Mouse (Mus musculus): ENCODE data around the gene Gm29797.

The Gm29797 gene

GRCm38 (mm10) chr2:181656734-181657133 lies at the start of gene Gm29797:
Gene Gm29797, plus strand, starts transcription at chr2:181657034.
- DNase-seq (ENCODE audit: extremely low spot score, low spot score), result no peak

- DNase-seq (ENCODE audit: extremely low spot score, low spot score), result no peak
Observed at GRCm38 (mm10) chr2:181618761-181619495, 37.9 kb upstream of the Gm29797 start.

GRCm38 (mm10) chr2:181623401-181623800 lies 33.4 kb upstream of the Gm29797 start:
- no peak for DNase-seq (ENCODE audit: extremely low spot score, low spot score)

GRCm38 (mm10) chr2:181628471-181628870 lies 28.4 kb upstream of the Gm29797 start:
- DNase-seq (ENCODE audit: extremely low spot score, low spot score), result no peak

- DNase-seq (ENCODE audit: extremely low spot score, low spot score), result no peak
Observed at GRCm38 (mm10) chr2:181632624-181633023, 24.2 kb upstream of the Gm29797 start.

GRCm38 (mm10) chr2:181635865-181636264 lies 21.0 kb upstream of the Gm29797 start:
- DNase-seq (ENCODE audit: extremely low spot score, low spot score), result no peak

- DNase-seq (ENCODE audit: extremely low spot score, low spot score), result peak; percentile 31
Observed at GRCm38 (mm10) chr2:181644361-181644760, 12.5 kb upstream of the Gm29797 start.

- DNase-seq (ENCODE audit: extremely low spot score, low spot score), result no peak
Observed at GRCm38 (mm10) chr2:181645666-181646065, 11.2 kb upstream of the Gm29797 start.

- no peak for DNase-seq (ENCODE audit: extremely low spot score, low spot score)
Observed at GRCm38 (mm10) chr2:181646626-181647472, 10.0 kb upstream of the Gm29797 start.

GRCm38 (mm10) chr2:181648926-181649325 lies 7.9 kb upstream of the Gm29797 start:
- no peak for DNase-seq (ENCODE audit: extremely low spot score, low spot score)

- no peak for DNase-seq (ENCODE audit: extremely low spot score, low spot score)
Observed at GRCm38 (mm10) chr2:181653065-181653464, 3.8 kb upstream of the Gm29797 start.

- DNase-seq (ENCODE audit: extremely low spot score, low spot score), result no peak
Observed at GRCm38 (mm10) chr2:181653523-181653922, 3.3 kb upstream of the Gm29797 start.

GRCm38 (mm10) chr2:181657441-181657840 lies 607 bp downstream of the Gm29797 start:
- DNase-seq (ENCODE audit: extremely low spot score, low spot score), result no peak

GRCm38 (mm10) chr2:181658528-181658927 lies 1.7 kb downstream of the Gm29797 start:
- no peak for DNase-seq (ENCODE audit: extremely low spot score, low spot score)

GRCm38 (mm10) chr2:181658930-181659555 lies 2.2 kb downstream of the Gm29797 start:
- no peak for DNase-seq (ENCODE audit: extremely low spot score, low spot score)

GRCm38 (mm10) chr2:181659609-181660055 lies 2.8 kb downstream of the Gm29797 start:
- peak; percentile 64 for DNase-seq (ENCODE audit: extremely low spot score, low spot score)

GRCm38 (mm10) chr2:181662620-181663297 lies 5.9 kb downstream of the Gm29797 start:
- no peak for DNase-seq (ENCODE audit: extremely low spot score, low spot score)

- no peak for DNase-seq (ENCODE audit: extremely low spot score, low spot score)
Observed at GRCm38 (mm10) chr2:181663298-181663630, 6.4 kb downstream of the Gm29797 start.

- DNase-seq (ENCODE audit: extremely low spot score, low spot score), result peak; percentile 52
Observed at GRCm38 (mm10) chr2:181670285-181670912, 13.6 kb downstream of the Gm29797 start.

GRCm38 (mm10) chr2:181670913-181671311 lies 14.1 kb downstream of the Gm29797 start:
- no peak for DNase-seq (ENCODE audit: extremely low spot score, low spot score)

GRCm38 (mm10) chr2:181671326-181671725 lies 14.5 kb downstream of the Gm29797 start, which contains the start of gene Sox18:
Gene Sox18, minus strand, starts transcription at chr2:181671640.
- DNase-seq (ENCODE audit: extremely low spot score, low spot score), result peak; percentile 58

All from neural tube, embryonic 10.5 days (tissue).